Mouse (Mus musculus): ENCODE data around the gene Gp1bb.

Gp1bb gene

GRCm38 (mm10) chr16:18581050-18581622 is 41.1 kb downstream of the Gp1bb start:
- DNase-seq (ENCODE audit: low read depth), result no peak

GRCm38 (mm10) chr16:18580389-18580788 is 41.8 kb downstream of the Gp1bb start:
- DNase-seq (ENCODE audit: low read depth), result no peak

GRCm38 (mm10) chr16:18577599-18578160 is 44.5 kb downstream of the Gp1bb start:
- DNase-seq (ENCODE audit: low read depth), result peak; percentile 6

- no peak for DNase-seq (ENCODE audit: low read depth)
These were observed 45.1 kb downstream of the Gp1bb start for GRCm38 (mm10) chr16:18577071-18577470.

GRCm38 (mm10) chr16:18574196-18574595 is 48.0 kb downstream of the Gp1bb start:
- DNase-seq (ENCODE audit: low read depth), result no peak

All from 416B (cell line).